Mouse (Mus musculus): ENCODE measurements around the gene Ugt1a6a. TPM values are rescaled to one million over a fixed set of nuclear protein-coding genes. Genes with fewer than 3 reads are reported as not detected.
"Not testable (repeated sequence)": the region's sequence is repeated elsewhere in the genome, so short reads cannot be mapped to it uniquely, and the experiment has no call there.

Ugt1a6a gene
- polyA plus RNA-seq, 1 experiment = 34.0 TPM

GRCm38 (mm10) chr1:88218591-88218990 lies 84.0 kb downstream of the Ugt1a6a start:
- TF ChIP-seq CTCF (IDR thresholded peaks at IDR 0.05; ENCODE audit: low read depth, low read length) (no peak), POLR2A (IDR thresholded peaks at IDR 0.05; ENCODE audit: borderline replicate concordance, low read depth, low read length) (no peak)
- Histone ChIP-seq H3K27ac (ENCODE audit: insufficient read depth, low read depth, low read length) (no peak overlapping the region), H3K4me1 (ENCODE audit: control insufficient read depth, insufficient read depth, low read length) (no peaks in the 10 kb centered on the region), H3K4me3 (ENCODE audit: insufficient read depth, low read length) (no peak overlapping the region)

GRCm38 (mm10) chr1:88219054-88219453 lies 84.4 kb downstream of the Ugt1a6a start:
- H3K27ac ChIP-seq (ENCODE audit: insufficient read depth, low read depth, low read length) = no peak overlapping the region
- TF ChIP-seq POLR2A (IDR thresholded peaks at IDR 0.05; ENCODE audit: borderline replicate concordance, low read depth, low read length) = no peak
- TF ChIP-seq CTCF (IDR thresholded peaks at IDR 0.05; ENCODE audit: low read depth, low read length) = no peak

GRCm38 (mm10) chr1:88220336-88220735 lies 85.7 kb downstream of the Ugt1a6a start:
- Histone ChIP-seq H3K4me1 (ENCODE audit: control insufficient read depth, insufficient read depth, low read length) (no peaks in the 10 kb centered on the region), H3K4me3 (ENCODE audit: insufficient read depth, low read length) (no peak overlapping the region), H3K27ac (ENCODE audit: insufficient read depth, low read depth, low read length) (no peak overlapping the region)
- TF ChIP-seq POLR2A (IDR thresholded peaks at IDR 0.05; ENCODE audit: borderline replicate concordance, low read depth, low read length) (no peak), CTCF (IDR thresholded peaks at IDR 0.05; ENCODE audit: low read depth, low read length) (no peak)

More at GRCm38 (mm10) chr1:88219054-88219453, 84.4 kb downstream of the Ugt1a6a start:
- H3K4me3 ChIP-seq (ENCODE audit: insufficient read depth, low read length) = no peak overlapping the region
- H3K4me1 ChIP-seq (ENCODE audit: control insufficient read depth, insufficient read depth, low read length) = no peaks in the 10 kb centered on the region

- H3K4me3 ChIP-seq (ENCODE audit: insufficient read depth, low read length) = no peak overlapping the region
- TF ChIP-seq CTCF (IDR thresholded peaks at IDR 0.05; ENCODE audit: low read depth, low read length) (no peak), POLR2A (IDR thresholded peaks at IDR 0.05; ENCODE audit: borderline replicate concordance, low read depth, low read length) (no peak)
- H3K4me1 ChIP-seq (ENCODE audit: control insufficient read depth, insufficient read depth, low read length) = peaks cover 6% of the 10 kb centered on the region
- H3K27ac ChIP-seq (ENCODE audit: insufficient read depth, low read depth, low read length) = no peak overlapping the region
Observed at GRCm38 (mm10) chr1:88222216-88222615, 87.6 kb downstream of the Ugt1a6a start.

- H3K4me3 ChIP-seq (ENCODE audit: insufficient read depth, low read length); H3K27ac ChIP-seq (ENCODE audit: insufficient read depth, low read depth, low read length): not testable (repeated sequence)
- peaks cover 10% of the 10 kb centered on the region for H3K4me1 ChIP-seq (ENCODE audit: control insufficient read depth, insufficient read depth, low read length)
Observed at GRCm38 (mm10) chr1:88223011-88223515, 88.5 kb downstream of the Ugt1a6a start.

GRCm38 (mm10) chr1:88223591-88223990 lies 89.0 kb downstream of the Ugt1a6a start:
- peaks cover 10% of the 10 kb centered on the region for H3K4me1 ChIP-seq (ENCODE audit: control insufficient read depth, insufficient read depth, low read length)
- no peak overlapping the region for H3K27ac ChIP-seq (ENCODE audit: insufficient read depth, low read depth, low read length)
- TF ChIP-seq POLR2A (IDR thresholded peaks at IDR 0.05; ENCODE audit: borderline replicate concordance, low read depth, low read length) (no peak), CTCF (IDR thresholded peaks at IDR 0.05; ENCODE audit: low read depth, low read length) (no peak)
- H3K4me3 ChIP-seq (ENCODE audit: insufficient read depth, low read length) = no peak overlapping the region

GRCm38 (mm10) chr1:88224029-88224776 lies 89.6 kb downstream of the Ugt1a6a start:
- Histone ChIP-seq H3K27ac (ENCODE audit: insufficient read depth, low read depth, low read length) (no peak overlapping the region), H3K4me3 (ENCODE audit: insufficient read depth, low read length) (no peak overlapping the region)
- TF ChIP-seq CTCF (IDR thresholded peaks at IDR 0.05; ENCODE audit: low read depth, low read length) (no peak), POLR2A (IDR thresholded peaks at IDR 0.05; ENCODE audit: borderline replicate concordance, low read depth, low read length) (no peak)

GRCm38 (mm10) chr1:88225301-88225700 lies 90.7 kb downstream of the Ugt1a6a start:
- H3K27ac ChIP-seq (ENCODE audit: insufficient read depth, low read depth, low read length); H3K4me3 ChIP-seq (ENCODE audit: insufficient read depth, low read length): not testable (repeated sequence)
- H3K4me1 ChIP-seq (ENCODE audit: control insufficient read depth, insufficient read depth, low read length) = peaks cover 10% of the 10 kb centered on the region

More at GRCm38 (mm10) chr1:88224029-88224776, 89.6 kb downstream of the Ugt1a6a start:
- H3K4me1 ChIP-seq (ENCODE audit: control insufficient read depth, insufficient read depth, low read length) = peaks cover 10% of the 10 kb centered on the region

GRCm38 (mm10) chr1:88225741-88226140 lies 91.1 kb downstream of the Ugt1a6a start:
- no peak overlapping the region for H3K4me3 ChIP-seq (ENCODE audit: insufficient read depth, low read length)
- H3K27ac ChIP-seq (ENCODE audit: insufficient read depth, low read depth, low read length) = no peak overlapping the region
- H3K4me1 ChIP-seq (ENCODE audit: control insufficient read depth, insufficient read depth, low read length) = peaks cover 10% of the 10 kb centered on the region
- TF ChIP-seq POLR2A (IDR thresholded peaks at IDR 0.05; ENCODE audit: borderline replicate concordance, low read depth, low read length) (no peak), CTCF (IDR thresholded peaks at IDR 0.05; ENCODE audit: low read depth, low read length) (no peak)

GRCm38 (mm10) chr1:88226670-88227379 lies 92.2 kb downstream of the Ugt1a6a start, which contains the start of gene Mroh2a:
Gene Mroh2a, plus strand, starts transcription at chr1:88226986.
- peaks cover 10% of the 10 kb centered on the region for H3K4me1 ChIP-seq (ENCODE audit: control insufficient read depth, insufficient read depth, low read length)
- no peak within 1 kb of the TSS for H3K27ac ChIP-seq (ENCODE audit: insufficient read depth, low read depth, low read length)
- H3K4me3 ChIP-seq (ENCODE audit: insufficient read depth, low read length) = no peak within 1 kb of the TSS
- TF ChIP-seq CTCF (IDR thresholded peaks at IDR 0.05; ENCODE audit: low read depth, low read length) (no peak), POLR2A (IDR thresholded peaks at IDR 0.05; ENCODE audit: borderline replicate concordance, low read depth, low read length) (no peak)

Measured in bone marrow macrophage, adult 2 months (primary cell).